Mouse (Mus musculus) liver, adult 2 months (tissue): ENCODE results near the gene Tpte.

Experiments
- CTCF ChIP-seq: fragments of 200-500 bp; IDR thresholded peaks from 2 replicates; pipeline ENCODE4 v1.5.1; 2011; ENCODE audit warnings: low read depth, low read length, control low read depth
- POLR2A ChIP-seq: fragments of 200-500 bp; IDR thresholded peaks from 2 replicates; pipeline ENCODE4 v1.6.1; 2011; ENCODE audit warnings: low read length, control low read depth; ENCODE audit not compliant: insufficient read depth; ENCODE audit errors: extremely low read depth

DNA sequence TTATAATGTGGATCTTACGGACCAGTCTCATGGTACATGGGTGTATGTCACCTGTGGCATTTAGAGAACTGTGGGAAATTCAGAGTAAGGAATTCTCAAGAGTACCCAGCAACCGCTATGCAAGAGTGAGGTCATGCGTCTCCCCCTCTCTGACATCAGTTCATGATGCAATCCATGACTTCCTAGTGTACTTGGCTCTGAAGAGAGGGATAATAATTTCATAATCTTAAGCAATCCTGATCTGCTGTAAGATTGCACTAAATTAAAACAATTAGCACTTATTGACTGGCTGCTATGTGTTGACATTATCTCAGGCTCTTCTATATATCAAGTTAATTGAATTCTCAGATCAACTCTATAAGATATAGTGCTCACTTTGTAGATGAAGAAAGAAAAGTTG lies 16.4 kb upstream of the Tpte start:
- TF ChIP-seq POLR2A (no peak), CTCF (no peak)
